Mouse (Mus musculus) neural tube, embryonic 10.5 days (tissue): ENCODE results near the gene Musk.

ENCODE experiments used
- DNase-seq: peaks from one replicate; pipeline ENCODE4 v3.0.0-alpha.2; 2017; ENCODE audit warnings: low spot score; ENCODE audit errors: extremely low spot score

Musk gene

GRCm38 (mm10) chr4:58413188-58414185, 127.7 kb downstream of the Musk start:
- no peak for DNase-seq

- DNase-seq: no peak
Observed at GRCm38 (mm10) chr4:58415537-58415936, 129.8 kb downstream of the Musk start.

- DNase-seq: no peak
Observed at GRCm38 (mm10) chr4:58417319-58417718, 131.6 kb downstream of the Musk start.

- DNase-seq: no peak
Observed at GRCm38 (mm10) chr4:58419225-58419624, 133.5 kb downstream of the Musk start.

- DNase-seq: no peak
Observed at GRCm38 (mm10) chr4:58423276-58423930, 137.6 kb downstream of the Musk start.
